Mouse (Mus musculus): ENCODE data around the gene Praf2.
A peak's percentile ranks its signal among the peaks of the same experiment; 100 is the strongest.

GRCm38 (mm10) chrX:7778450-7779244 is 50.4 kb downstream of the Praf2 start:
- TF ChIP-seq POLR2A (IDR thresholded peaks at IDR 0.05; ENCODE audit: control insufficient read depth in 1 of 2, insufficient read depth in 1 of 2, low read depth in 1 of 2, low read length in 2 of 2, poor library complexity in 1 of 2) (no peak), GATA1 (IDR thresholded peaks at IDR 0.05; ENCODE audit: low read depth, low read length) (peak; percentile 94), RAD21 (IDR thresholded peaks at IDR 0.05; ENCODE audit: low read depth, low read length) (no peak)
